Mouse (Mus musculus) ES-E14 (cell line): ENCODE data around the gene Psd.

Source experiments
- CHD2 ChIP-seq: IDR thresholded peaks from 2 replicates; pipeline ENCODE4 v1.6.1; 2014; ENCODE audit warnings: mild to moderate bottlenecking, low read depth, low read length, inconsistent platforms
- ZC3H11A ChIP-seq: IDR thresholded peaks from 2 replicates; pipeline ENCODE4 v1.6.1; 2012; ENCODE audit warnings: low read depth, mild to moderate bottlenecking, inconsistent platforms, low read length, borderline replicate concordance
- ZNF384 ChIP-seq: IDR thresholded peaks from 2 replicates; pipeline ENCODE4 v1.6.1; 2012; ENCODE audit warnings: low read depth, low read length, inconsistent platforms

DNA sequence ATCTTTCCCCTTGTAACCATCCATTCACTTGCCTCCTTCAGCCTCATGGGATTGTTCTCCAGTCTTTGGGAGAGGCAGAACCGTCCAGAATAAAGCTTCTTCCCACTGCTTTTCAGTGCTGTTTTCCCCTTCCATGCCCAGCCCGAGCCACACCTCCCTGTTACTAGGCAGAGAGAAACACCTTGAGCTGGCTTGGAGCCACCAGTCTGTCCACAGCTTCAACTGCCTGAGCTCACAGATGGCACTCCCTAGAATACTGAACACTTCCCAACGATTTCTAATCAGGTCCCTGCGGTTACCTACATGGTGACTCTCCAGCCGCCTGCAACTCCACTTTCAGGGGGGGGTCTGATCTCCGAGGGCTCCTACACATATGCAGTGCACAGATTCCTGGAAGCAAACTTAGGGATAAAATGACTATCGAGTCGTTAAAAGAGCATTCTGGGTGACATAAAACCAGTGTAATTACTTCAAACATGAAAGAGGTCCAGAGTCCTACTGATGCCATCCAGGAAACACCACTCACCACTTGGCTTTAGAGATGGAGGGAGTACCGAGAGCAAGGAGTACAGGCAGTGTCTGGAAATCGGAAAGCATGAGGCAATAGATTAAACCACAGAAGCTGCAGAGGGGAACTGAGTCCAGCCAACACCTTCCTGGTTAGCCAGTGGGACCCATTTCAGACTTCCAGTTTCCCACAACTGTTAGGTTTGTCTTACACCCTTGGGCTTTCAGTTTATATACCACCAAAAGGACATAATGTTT is 23.4 kb upstream of the Psd start, which contains the start of gene 2310034G01Rik:
- TF ChIP-seq CHD2: no peak
- TF ChIP-seq ZC3H11A: no peak
- TF ChIP-seq ZNF384: no peak
